Mouse (Mus musculus): Measurements from ENCODE around the gene Nlrp6.

DNA sequence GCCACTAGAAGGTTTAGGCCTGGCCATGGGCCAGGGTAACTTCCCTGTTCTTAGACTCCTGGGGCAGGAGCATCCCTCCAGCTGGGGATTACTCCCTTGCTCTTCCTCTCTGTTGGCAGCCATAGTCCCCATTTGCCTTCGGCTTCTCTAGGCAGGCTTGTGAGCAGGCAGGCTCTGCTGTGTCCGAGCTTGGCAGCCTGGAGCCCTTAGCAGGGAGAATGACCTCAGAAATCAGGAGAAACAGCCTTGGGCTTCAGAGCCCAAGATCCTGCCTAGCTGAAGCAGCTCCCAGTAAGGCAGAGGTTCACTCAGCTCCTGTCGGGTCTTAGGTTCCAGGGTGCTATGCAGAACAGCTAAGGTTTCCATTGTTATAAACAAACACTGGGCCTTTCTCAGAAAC, 21.6 kb upstream of the Nlrp6 start:
- TF ChIP-seq CTCF (IDR thresholded peaks at IDR 0.05; ENCODE audit: low read depth): no peak
- TF ChIP-seq EP300 (IDR thresholded peaks at IDR 0.05; ENCODE audit: low read depth): no peak
